Mouse (Mus musculus) lung, postnatal 0 days (tissue): ENCODE results near the gene Aldh8a1. TPM values are rescaled to one million over a fixed set of nuclear protein-coding genes. Genes with fewer than 3 reads are reported as not detected.
A peak's percentile ranks its signal among the peaks of the same experiment; 100 is the strongest.

Experiments
- ATAC-seq: fragments of 200-750 bp; cut with Nextera tagmentation; 2 replicates; pipeline ENCODE4 v1.8.0; 2017; ENCODE audit warnings: moderate library complexity
- DNase-seq: peaks from one replicate; pipeline ENCODE4 v3.0.0-alpha.2; 2016; ENCODE audit warnings: low spot score
- H3K27ac ChIP-seq: fragments of 300-500 bp; sonication (generic); 2 replicates; pipeline ENCODE4 v1.5.1; 2014; ENCODE audit warnings: antibody characterized with exemption, mild to moderate bottlenecking, low read length, mixed read lengths
- H3K27me3 ChIP-seq: fragments of 300-500 bp; sonication (generic); replicated peaks from 2 replicates; pipeline ENCODE4 v1.6.1; 2014; ENCODE audit warnings: low read length, mixed read lengths; ENCODE audit not compliant: insufficient read depth
- H3K36me3 ChIP-seq: fragments of 300-500 bp; sonication (generic); 2 replicates; pipeline ENCODE4 v1.6.1; 2014; ENCODE audit warnings: low read length, mixed read lengths; ENCODE audit not compliant: insufficient read depth
- H3K4me1 ChIP-seq: fragments of 300-500 bp; sonication (generic); 2 replicates; pipeline ENCODE4 v1.6.1; 2014; ENCODE audit warnings: antibody characterized with exemption, low read depth, low read length, mixed read lengths; ENCODE audit not compliant: insufficient read depth
- H3K4me2 ChIP-seq: fragments of 300-500 bp; sonication (generic); replicated peaks from 2 replicates; pipeline ENCODE4 v1.6.1; 2014; ENCODE audit warnings: low read depth, mild to moderate bottlenecking, low read length, moderate library complexity, mixed read lengths
- H3K4me3 ChIP-seq: fragments of 300-500 bp; sonication (generic); 2 replicates; pipeline ENCODE4 v1.5.1; 2014; ENCODE audit warnings: low read depth, low read length
- H3K9ac ChIP-seq: fragments of 300-500 bp; sonication (generic); replicated peaks from 2 replicates; pipeline ENCODE4 v1.6.1; 2014; ENCODE audit warnings: low read depth, mild to moderate bottlenecking
- H3K9me3 ChIP-seq: fragments of 300-500 bp; sonication (generic); 2 replicates; pipeline ENCODE4 v1.6.1; 2016; ENCODE audit warnings: low read length, mixed read lengths
- CTCF ChIP-seq: IDR thresholded peaks from 2 replicates; pipeline ENCODE4 v1.5.1; 2016; ENCODE audit warnings: antibody characterized with exemption, mild to moderate bottlenecking
- EP300 ChIP-seq: IDR thresholded peaks from 2 replicates; pipeline ENCODE4 v1.6.1; 2016; ENCODE audit warnings: antibody characterized with exemption, mild to moderate bottlenecking, control low read depth
- WGBS: fragments of 180-500 bp; shearing (Covaris S2); extraction: QIAGEN DNeasy Blood & Tissue Kit; methylation state at CpG from one replicate; pipeline ENCODE4 v1.1.7; 2014; 5-methylcytosine and 5-hydroxymethylcytosine counted together
- polyA plus RNA-seq: library from polyadenylated mRNA; unstranded; fragments of >200 nt; fragmentation: Nextera tagmentation; extraction: Ambion mirVana; gene quantifications from 2 replicates; pipeline ENCODE4 v1.2.1, GENCODE M21; 2015

The Aldh8a1 gene
- polyA plus RNA-seq, 1 experiment from 2014 or later, result 0.12 TPM

DNA sequence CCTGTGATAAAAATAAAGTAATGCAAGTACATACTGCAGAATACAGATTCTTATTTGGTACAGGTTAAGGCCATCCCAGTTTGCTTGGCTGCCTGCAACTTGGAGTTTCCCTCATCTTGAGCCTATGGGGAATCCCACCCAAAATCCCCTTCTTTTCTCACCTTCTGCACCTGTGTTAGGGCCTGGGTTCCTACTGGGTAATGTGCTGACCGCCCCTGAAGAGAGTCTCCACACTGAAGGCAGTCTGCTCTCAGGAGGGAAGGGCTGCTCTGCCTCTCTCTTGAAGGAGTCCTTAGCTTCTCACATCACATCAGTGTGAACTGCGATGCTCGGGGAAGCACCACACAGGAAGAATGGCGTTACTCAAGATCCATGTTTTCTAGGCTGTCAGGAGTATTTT, 11.2 kb upstream of the Aldh8a1 start:
- H3K9me3 ChIP-seq, result no peaks in the 10 kb centered on the region
- no peak overlapping the region for H3K4me3 ChIP-seq
- ATAC-seq (no peak), DNase-seq (no peak)
- H3K27me3 ChIP-seq, result no peaks in the 10 kb centered on the region
- no peak overlapping the region for H3K27ac ChIP-seq
- TF ChIP-seq EP300 (no peak), CTCF (no peak)
- no peak overlapping the region for H3K4me2 ChIP-seq
- H3K36me3 ChIP-seq, result peaks cover 6% of the 10 kb centered on the region; the same call in 1 of the 2 replicates
- no peaks in the 10 kb centered on the region for H3K4me1 ChIP-seq
- WGBS, result 58% methylated on average over 4 of the region's 4 CpGs
- H3K9ac ChIP-seq, result no peak overlapping the region

DNA sequence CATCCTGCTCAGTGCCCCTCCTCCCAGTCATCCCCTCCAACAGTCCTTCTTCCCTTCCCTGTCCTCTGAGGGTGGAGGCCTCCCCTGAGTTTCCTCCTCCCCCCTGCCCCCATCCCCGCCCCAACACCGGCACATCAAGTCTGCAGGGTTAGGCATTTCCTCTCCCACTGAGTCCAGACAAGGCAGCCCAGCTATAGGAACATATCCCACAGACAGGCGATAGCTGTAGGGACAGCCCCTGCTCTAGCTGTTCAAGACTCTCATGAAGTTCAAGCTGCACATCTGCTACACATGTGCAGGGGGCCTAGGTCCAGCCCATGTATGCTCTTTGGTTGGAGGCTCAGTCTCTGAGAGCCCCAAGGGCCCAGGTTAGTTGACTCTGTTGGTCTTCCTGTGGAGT, 10.6 kb upstream of the Aldh8a1 start:
- H3K4me2 ChIP-seq, result no peak overlapping the region
- TF ChIP-seq EP300 (no peak), CTCF (no peak)
- no peaks in the 10 kb centered on the region for H3K27me3 ChIP-seq
- ATAC-seq (no peak), DNase-seq (no peak)
- peaks cover 6% of the 10 kb centered on the region; the same call in 1 of the 2 replicates for H3K36me3 ChIP-seq
- no peaks in the 10 kb centered on the region for H3K4me1 ChIP-seq
- H3K4me3 ChIP-seq, result no peak overlapping the region
- no peak overlapping the region for H3K9ac ChIP-seq
- WGBS, result 48% methylated on average over 3 of the region's 3 CpGs
- no peak overlapping the region for H3K27ac ChIP-seq
- H3K9me3 ChIP-seq, result no peaks in the 10 kb centered on the region

DNA sequence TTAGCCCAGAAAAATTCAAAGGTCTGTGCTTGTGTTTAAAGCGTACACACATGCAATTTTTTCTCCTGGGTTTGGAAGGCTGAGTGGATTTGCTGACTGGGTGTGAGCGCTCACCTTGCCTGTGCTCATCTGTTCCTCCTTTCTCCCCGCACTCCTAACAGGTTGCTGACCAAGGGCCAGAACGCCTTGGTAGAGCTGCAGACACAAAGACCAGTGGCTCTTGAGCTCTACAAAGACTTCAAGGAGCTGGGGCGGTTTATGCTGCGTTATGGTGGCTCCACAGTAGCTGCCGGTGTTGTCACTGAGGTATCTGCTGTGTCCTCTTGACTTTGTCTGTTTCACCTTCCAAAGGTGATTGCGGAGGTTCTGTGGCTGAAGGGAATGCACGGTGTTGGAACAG, 9.6 kb upstream of the Aldh8a1 start:
- H3K9ac ChIP-seq, result no peak overlapping the region
- no peaks in the 10 kb centered on the region for H3K4me1 ChIP-seq
- H3K36me3 ChIP-seq, result peaks cover 6% of the 10 kb centered on the region; the same call in 1 of the 2 replicates
- 89% methylated on average over 9 of the region's 9 CpGs for WGBS
- TF ChIP-seq EP300 (no peak), CTCF (no peak)
- H3K27me3 ChIP-seq, result no peaks in the 10 kb centered on the region
- no peak overlapping the region for H3K4me2 ChIP-seq
- no peaks in the 10 kb centered on the region for H3K9me3 ChIP-seq
- no peak for ATAC-seq
- no peak for DNase-seq
- H3K27ac ChIP-seq, result no peak overlapping the region
- no peak overlapping the region for H3K4me3 ChIP-seq

DNA sequence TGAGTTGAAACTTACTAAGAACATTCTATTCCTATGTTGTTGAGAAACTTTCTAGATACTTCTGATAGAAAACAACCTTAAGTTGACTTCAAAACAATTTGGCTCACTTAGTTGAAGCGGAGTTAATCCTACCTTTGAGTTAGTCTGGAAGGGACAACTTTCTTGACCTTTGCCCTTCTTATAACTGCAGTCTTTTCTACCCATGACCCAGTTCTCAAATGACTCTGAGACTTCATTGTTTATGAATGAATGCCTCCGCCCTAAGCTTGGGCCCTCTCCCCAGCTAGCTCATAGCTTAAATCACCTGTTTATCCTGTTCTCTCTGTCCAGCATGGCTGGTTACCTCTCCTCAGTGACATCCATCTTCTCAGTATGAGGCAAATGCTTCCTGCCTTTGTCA, 7.5 kb upstream of the Aldh8a1 start:
- Histone ChIP-seq H3K27ac (no peak overlapping the region), H3K9me3 (no peaks in the 10 kb centered on the region), H3K9ac (no peak overlapping the region), H3K4me1 (no peaks in the 10 kb centered on the region), H3K4me2 (no peak overlapping the region), H3K4me3 (no peak overlapping the region), H3K36me3 (peaks cover 6% of the 10 kb centered on the region; the same call in 1 of the 2 replicates), H3K27me3 (no peaks in the 10 kb centered on the region)
- DNase-seq (no peak), ATAC-seq (no peak)
- TF ChIP-seq EP300 (no peak), CTCF (no peak)
- 91% methylated on average over 2 of the region's 2 CpGs for WGBS

DNA sequence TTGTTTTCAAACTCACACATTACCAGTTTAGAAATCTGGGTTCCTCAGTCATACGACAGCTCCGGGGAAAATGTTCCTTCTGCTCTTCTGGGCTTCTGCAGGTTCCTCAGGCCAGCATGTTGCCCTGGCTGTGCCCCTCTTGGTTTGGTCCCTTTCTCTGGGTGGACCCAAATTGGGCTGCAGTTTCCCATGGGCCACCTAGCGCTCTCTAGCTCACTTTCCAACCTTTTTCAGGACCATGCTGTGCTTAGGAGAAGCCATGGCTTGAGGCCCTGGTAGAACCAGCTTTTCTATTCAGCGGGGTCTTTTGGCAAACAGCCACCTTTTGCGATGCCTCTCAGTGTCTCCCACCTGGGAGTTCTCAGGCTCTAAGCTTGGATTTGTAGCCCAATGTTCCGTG, 4.8 kb upstream of the Aldh8a1 start:
- Histone ChIP-seq H3K9ac (no peak overlapping the region), H3K9me3 (no peaks in the 10 kb centered on the region), H3K4me3 (no peak overlapping the region), H3K4me2 (no peak overlapping the region), H3K27me3 (no peaks in the 10 kb centered on the region), H3K27ac (no peak overlapping the region), H3K36me3 (0 out of 2 replicates have a peak, but pooled peaks cover 6% of the 10 kb centered on the region), H3K4me1 (no peaks in the 10 kb centered on the region)
- ATAC-seq (no peak), DNase-seq (no peak)
- WGBS, result 93% methylated on average over 6 of the region's 6 CpGs
- TF ChIP-seq CTCF (no peak), EP300 (no peak)

DNA sequence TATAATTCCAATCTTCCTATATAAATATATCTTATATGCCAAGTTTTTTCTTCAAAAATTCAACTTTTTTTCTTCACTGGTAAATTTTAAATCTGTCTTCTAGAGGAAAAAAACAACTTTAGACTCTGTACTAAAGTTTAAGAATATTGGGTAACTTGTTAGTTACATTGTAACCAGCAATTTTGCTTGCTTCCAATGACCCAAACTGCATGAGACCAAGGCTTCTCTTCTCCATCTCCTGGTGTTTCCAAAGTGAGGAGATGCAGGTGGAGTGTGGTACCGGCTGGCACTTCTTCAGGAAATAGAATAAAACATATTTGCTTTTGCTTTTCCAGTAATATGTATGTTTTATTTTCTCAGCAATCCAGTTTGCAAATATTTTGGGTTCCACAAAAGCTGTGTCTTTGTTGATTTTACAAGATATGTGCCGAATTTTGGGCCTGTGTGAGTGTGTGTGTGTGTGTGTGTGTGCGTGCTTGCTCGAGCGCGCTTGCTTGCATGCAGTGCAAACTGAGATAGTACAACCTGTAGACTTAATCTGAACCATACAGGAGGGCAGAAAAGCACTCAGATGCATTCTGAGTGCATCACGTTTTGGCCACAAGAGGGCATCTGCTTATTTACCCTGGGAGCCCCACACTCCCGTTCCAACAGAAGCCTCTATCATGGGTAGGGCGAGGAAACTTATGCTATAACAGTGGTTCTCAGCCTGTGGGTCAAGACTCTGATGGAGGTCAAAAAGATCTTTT, 1.3 kb downstream of the Aldh8a1 start:
- no peaks in the 10 kb centered on the region for H3K27me3 ChIP-seq
- ATAC-seq (no peak), DNase-seq (peak; percentile 26)
- H3K9me3 ChIP-seq, result no peaks in the 10 kb centered on the region
- no peaks in the 10 kb centered on the region for H3K4me1 ChIP-seq
- H3K9ac ChIP-seq, result no peak overlapping the region
- no peak overlapping the region for H3K4me3 ChIP-seq
- H3K27ac ChIP-seq, result no peak overlapping the region
- 60% methylated on average over 9 of the region's 9 CpGs for WGBS
- TF ChIP-seq CTCF (peak; percentile 67), EP300 (no peak)
- no peak overlapping the region for H3K4me2 ChIP-seq
- H3K36me3 ChIP-seq, result no peaks in the 10 kb centered on the region
